Mouse (Mus musculus) neural tube, embryonic 11.5 days (tissue): ENCODE data around the gene Med13l. TPM values are rescaled to one million over a fixed set of nuclear protein-coding genes. Genes with fewer than 3 reads are reported as not detected.

Source experiments
- ATAC-seq: fragments of 200-750 bp; cut with Nextera tagmentation; 2 replicates; pipeline ENCODE4 v1.8.0; 2017; ENCODE audit warnings: moderate number of reproducible peaks, mild to moderate bottlenecking, moderate TSS enrichment, moderate library complexity; ENCODE audit not compliant: insufficient read depth, low FRiP score, low TSS enrichment
- DNase-seq: peaks from one replicate; pipeline ENCODE4 v3.0.0-alpha.2; 2015; ENCODE audit warnings: low spot score
- H3K27ac ChIP-seq: fragments of 300-500 bp; sonication (generic); 2 replicates; pipeline ENCODE4 v1.5.1; 2014; ENCODE audit warnings: low read depth, mild to moderate bottlenecking, low read length
- H3K27me3 ChIP-seq: fragments of 300-500 bp; sonication (generic); 2 replicates; pipeline ENCODE4 v1.6.1; 2014; ENCODE audit warnings: mild to moderate bottlenecking, low read length, mixed read lengths; ENCODE audit not compliant: control insufficient read depth, insufficient read depth
- H3K36me3 ChIP-seq: fragments of 300-500 bp; sonication (generic); 2 replicates; pipeline ENCODE4 v1.6.1; 2014; ENCODE audit warnings: mild to moderate bottlenecking, low read length, moderate library complexity, mixed read lengths; ENCODE audit not compliant: control insufficient read depth, insufficient read depth
- H3K4me1 ChIP-seq: fragments of 300-500 bp; sonication (generic); 2 replicates; pipeline ENCODE4 v1.6.1; 2014; ENCODE audit warnings: low read length, mixed read lengths; ENCODE audit not compliant: control insufficient read depth, insufficient read depth
- H3K4me2 ChIP-seq: fragments of 300-500 bp; sonication (generic); 2 replicates; pipeline ENCODE4 v1.6.1; 2014; ENCODE audit warnings: low read depth, mild to moderate bottlenecking, moderate library complexity
- H3K4me3 ChIP-seq: fragments of 300-500 bp; sonication (generic); 2 replicates; pipeline ENCODE4 v1.5.1; 2014; ENCODE audit warnings: low read depth, low read length
- H3K9ac ChIP-seq: fragments of 300-500 bp; sonication (generic); 2 replicates; pipeline ENCODE4 v1.6.1; 2014; ENCODE audit warnings: mild to moderate bottlenecking, low read length
- H3K9me3 ChIP-seq: fragments of 300-500 bp; sonication (generic); 2 replicates; pipeline ENCODE4 v1.6.1; 2016; ENCODE audit warnings: low read length; ENCODE audit not compliant: control insufficient read depth
- WGBS: fragments of 180-500 bp; shearing (Covaris S2); extraction: QIAGEN DNeasy Blood & Tissue Kit; methylation state at CpG from one replicate; pipeline ENCODE4 v1.1.7; 2014; 5-methylcytosine and 5-hydroxymethylcytosine counted together
- polyA plus RNA-seq: library from polyadenylated mRNA; unstranded; fragments of >200 nt; fragmentation: Nextera tagmentation; extraction: Ambion mirVana; gene quantifications from 2 replicates; pipeline ENCODE4 v1.2.1, GENCODE M21; 2014

Med13l gene
- polyA plus RNA-seq, 1 experiment from 2014 or later = 14.6 TPM

GRCm38 (mm10) chr5:118655966-118656365 is 95.5 kb downstream of the Med13l start:
- Histone ChIP-seq H3K9me3 (no peaks in the 10 kb centered on the region), H3K4me1 (peaks cover 7% of the 10 kb centered on the region), H3K27ac (no peak overlapping the region), H3K4me2 (no peak overlapping the region), H3K36me3 (no peaks in the 10 kb centered on the region), H3K27me3 (no peaks in the 10 kb centered on the region), H3K9ac (no peak overlapping the region), H3K4me3 (no peak overlapping the region)
- WGBS = 85% methylated on average over 6 of the region's 6 CpGs
- ATAC-seq (no peak), DNase-seq (no peak)

- DNase-seq = no peak
- no peak overlapping the region for H3K4me2 ChIP-seq
- no peak overlapping the region for H3K27ac ChIP-seq
- H3K9ac ChIP-seq = no peak overlapping the region
- no peaks in the 10 kb centered on the region for H3K9me3 ChIP-seq
- no peaks in the 10 kb centered on the region for H3K36me3 ChIP-seq
- 92% methylated on average over 7 of the region's 7 CpGs for WGBS
- ATAC-seq = no peak
- peaks cover 6% of the 10 kb centered on the region for H3K4me1 ChIP-seq
- no peak overlapping the region for H3K4me3 ChIP-seq
- H3K27me3 ChIP-seq = no peaks in the 10 kb centered on the region
These were observed 97.9 kb downstream of the Med13l start for GRCm38 (mm10) chr5:118658256-118658837.

- DNase-seq (no peak), ATAC-seq (no peak)
- Histone ChIP-seq H3K27me3 (no peaks in the 10 kb centered on the region), H3K4me2 (no peak overlapping the region), H3K9ac (no peak overlapping the region), H3K4me1 (peaks cover 6% of the 10 kb centered on the region), H3K4me3 (no peak overlapping the region), H3K27ac (no peak overlapping the region), H3K36me3 (no peaks in the 10 kb centered on the region), H3K9me3 (no peaks in the 10 kb centered on the region)
- 76% methylated on average over 2 of the region's 2 CpGs for WGBS
These were observed 99.2 kb downstream of the Med13l start for GRCm38 (mm10) chr5:118659713-118660112.

- no peak for DNase-seq
- Histone ChIP-seq H3K27me3 (no peaks in the 10 kb centered on the region), H3K9ac (no peak overlapping the region), H3K4me1 (peaks cover 11% of the 10 kb centered on the region), H3K9me3 (no peaks in the 10 kb centered on the region), H3K36me3 (no peaks in the 10 kb centered on the region), H3K4me2 (no peak overlapping the region), H3K4me3 (no peak overlapping the region), H3K27ac (no peak overlapping the region)
- WGBS = 76% methylated on average over 5 of the region's 5 CpGs
- ATAC-seq = no peak
These were observed 101.3 kb downstream of the Med13l start for GRCm38 (mm10) chr5:118661751-118662150.

- 80% methylated on average over 6 of the region's 6 CpGs for WGBS
- DNase-seq (no peak), ATAC-seq (no peak)
- H3K27ac ChIP-seq = no peak overlapping the region
- no peak overlapping the region for H3K9ac ChIP-seq
- no peaks in the 10 kb centered on the region for H3K36me3 ChIP-seq
- H3K4me2 ChIP-seq = no peak overlapping the region
- H3K27me3 ChIP-seq = no peaks in the 10 kb centered on the region
- H3K9me3 ChIP-seq = no peaks in the 10 kb centered on the region
- H3K4me3 ChIP-seq = no peak overlapping the region
- peaks cover 31% of the 10 kb centered on the region for H3K4me1 ChIP-seq
These were observed 103.5 kb downstream of the Med13l start for GRCm38 (mm10) chr5:118663999-118664398.

- Histone ChIP-seq H3K4me1 (peaks cover 40% of the 10 kb centered on the region), H3K9ac (no peak overlapping the region), H3K4me2 (no peak overlapping the region), H3K27ac (no peak overlapping the region), H3K9me3 (no peaks in the 10 kb centered on the region), H3K36me3 (no peaks in the 10 kb centered on the region), H3K4me3 (no peak overlapping the region), H3K27me3 (no peaks in the 10 kb centered on the region)
- no peak for DNase-seq
- 89% methylated on average over 8 of the region's 8 CpGs for WGBS
- no peak for ATAC-seq
These were observed 104.5 kb downstream of the Med13l start for GRCm38 (mm10) chr5:118665023-118665422.

- H3K36me3 ChIP-seq = no peaks in the 10 kb centered on the region
- no peaks in the 10 kb centered on the region for H3K27me3 ChIP-seq
- peak overlapping the region; percentile 84 for H3K27ac ChIP-seq
- peak overlapping the region; percentile 40 for H3K4me2 ChIP-seq
- 45% methylated on average over 25 of the region's 25 CpGs for WGBS
- H3K4me3 ChIP-seq = 0 out of 2 replicates have a peak overlapping the region, but pooled peaks have one; percentile 3
- peak; percentile 87 for ATAC-seq
- H3K4me1 ChIP-seq = peaks cover 51% of the 10 kb centered on the region
- no peaks in the 10 kb centered on the region for H3K9me3 ChIP-seq
- peak; percentile 68 for DNase-seq
- peak overlapping the region; percentile 35; the same call in 1 of the 2 replicates for H3K9ac ChIP-seq
These were observed 106.1 kb downstream of the Med13l start for GRCm38 (mm10) chr5:118666437-118667207.

GRCm38 (mm10) chr5:118667863-118668262 is 107.4 kb downstream of the Med13l start:
- Histone ChIP-seq H3K4me1 (peaks cover 56% of the 10 kb centered on the region), H3K4me2 (0 out of 2 replicates have a peak overlapping the region, but pooled peaks have one; percentile 1), H3K9me3 (no peaks in the 10 kb centered on the region), H3K27me3 (no peaks in the 10 kb centered on the region), H3K9ac (no peak overlapping the region), H3K4me3 (no peak overlapping the region), H3K27ac (no peak overlapping the region), H3K36me3 (no peaks in the 10 kb centered on the region)
- WGBS = 24% methylated on average over 7 of the region's 7 CpGs
- ATAC-seq (no peak), DNase-seq (no peak)

GRCm38 (mm10) chr5:118668931-118669330 is 108.5 kb downstream of the Med13l start:
- H3K27ac ChIP-seq = no peak overlapping the region
- no peak for ATAC-seq
- no peak overlapping the region for H3K4me3 ChIP-seq
- H3K4me1 ChIP-seq = peaks cover 66% of the 10 kb centered on the region
- no peak for DNase-seq
- WGBS = 11% methylated on average over 2 of the region's 2 CpGs
- H3K4me2 ChIP-seq = no peak overlapping the region
- no peaks in the 10 kb centered on the region for H3K9me3 ChIP-seq
- H3K36me3 ChIP-seq = no peaks in the 10 kb centered on the region
- no peak overlapping the region for H3K9ac ChIP-seq
- no peaks in the 10 kb centered on the region for H3K27me3 ChIP-seq
